Mouse (Mus musculus) inflammation-experienced regulatory T-cells, adult 6 months (primary cell): Measurements from ENCODE around the gene Glyctk. TPM values are rescaled to one million over a fixed set of nuclear protein-coding genes. Genes with fewer than 3 reads are reported as not detected.
A peak's percentile ranks its signal among the peaks of the same experiment; 100 is the strongest.

Experiments used
- ATAC-seq: one replicate; pipeline ENCODE4 v1.8.0; 2017
- polyA plus RNA-seq, 3 experiments: library from polyadenylated mRNA; unstranded; fragments of 100-300 nt; shearing (Covaris generic); gene quantifications; one replicate each; pipeline ENCODE4 v1.2.1; 2017

Glyctk gene
- 1 to 10 TPM; 2.0 to 4.7 (median 2.1) TPM for polyA plus RNA-seq

DNA sequence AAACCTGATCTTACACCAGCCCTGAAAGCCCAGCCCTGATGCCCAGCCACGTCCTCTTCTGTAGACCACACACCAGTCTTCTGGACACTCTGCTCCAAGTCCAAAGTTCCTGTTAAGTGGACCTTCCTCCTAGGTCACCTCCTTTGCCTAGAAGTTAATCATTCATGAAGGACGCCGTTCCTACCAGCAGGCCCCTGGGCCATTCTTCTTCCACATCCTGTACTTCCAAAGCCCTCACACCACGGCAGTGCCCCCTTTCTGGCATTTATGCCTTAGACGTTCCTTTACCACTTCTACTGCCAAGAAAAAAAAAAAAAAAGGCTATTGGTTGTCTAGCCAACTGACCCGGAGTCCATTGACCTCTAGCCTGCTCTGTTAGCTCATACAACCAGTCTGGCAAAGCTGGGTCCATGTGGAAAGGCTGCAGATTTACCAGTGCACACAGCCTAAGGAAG lies at the start of gene Glyctk:
Gene Glyctk, minus strand, starts transcription at position 102 of the 455 bp plus-strand sequence.
- no peak for ATAC-seq

GRCm38 (mm10) chr9:106206515-106206914 lies 48.6 kb upstream of the Glyctk start:
- ATAC-seq = no peak

DNA sequence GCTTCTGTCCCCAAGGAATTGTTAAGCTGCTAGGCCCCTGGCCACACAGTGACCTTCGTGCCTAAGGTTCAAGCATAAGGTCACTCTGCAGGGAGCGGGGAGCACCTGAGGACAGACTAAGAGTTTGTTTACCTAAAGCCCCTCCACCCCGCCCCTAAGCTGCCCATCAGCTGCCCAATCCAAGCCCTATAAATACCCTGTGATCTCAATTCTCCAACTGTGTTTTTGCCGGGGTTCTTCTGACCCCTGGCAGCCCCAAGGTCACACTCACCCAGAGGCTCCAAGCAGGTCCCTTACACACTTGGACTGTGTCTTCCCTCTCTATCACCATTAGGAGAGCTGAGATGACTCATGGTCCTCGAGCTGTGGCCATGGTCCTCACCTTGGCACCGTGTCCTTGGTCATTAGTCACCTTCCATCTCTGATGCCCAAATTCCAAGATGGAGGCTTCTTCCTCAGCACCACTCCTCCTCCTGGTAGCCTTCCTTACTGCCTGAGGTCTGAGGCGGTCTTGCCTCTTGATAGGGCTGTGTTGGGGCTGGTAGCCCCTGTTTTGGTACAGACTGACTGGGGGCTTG lies 47.9 kb upstream of the Glyctk start:
- ATAC-seq = no peak

GRCm38 (mm10) chr9:106203990-106204851 lies 46.3 kb upstream of the Glyctk start:
- ATAC-seq = no peak

DNA sequence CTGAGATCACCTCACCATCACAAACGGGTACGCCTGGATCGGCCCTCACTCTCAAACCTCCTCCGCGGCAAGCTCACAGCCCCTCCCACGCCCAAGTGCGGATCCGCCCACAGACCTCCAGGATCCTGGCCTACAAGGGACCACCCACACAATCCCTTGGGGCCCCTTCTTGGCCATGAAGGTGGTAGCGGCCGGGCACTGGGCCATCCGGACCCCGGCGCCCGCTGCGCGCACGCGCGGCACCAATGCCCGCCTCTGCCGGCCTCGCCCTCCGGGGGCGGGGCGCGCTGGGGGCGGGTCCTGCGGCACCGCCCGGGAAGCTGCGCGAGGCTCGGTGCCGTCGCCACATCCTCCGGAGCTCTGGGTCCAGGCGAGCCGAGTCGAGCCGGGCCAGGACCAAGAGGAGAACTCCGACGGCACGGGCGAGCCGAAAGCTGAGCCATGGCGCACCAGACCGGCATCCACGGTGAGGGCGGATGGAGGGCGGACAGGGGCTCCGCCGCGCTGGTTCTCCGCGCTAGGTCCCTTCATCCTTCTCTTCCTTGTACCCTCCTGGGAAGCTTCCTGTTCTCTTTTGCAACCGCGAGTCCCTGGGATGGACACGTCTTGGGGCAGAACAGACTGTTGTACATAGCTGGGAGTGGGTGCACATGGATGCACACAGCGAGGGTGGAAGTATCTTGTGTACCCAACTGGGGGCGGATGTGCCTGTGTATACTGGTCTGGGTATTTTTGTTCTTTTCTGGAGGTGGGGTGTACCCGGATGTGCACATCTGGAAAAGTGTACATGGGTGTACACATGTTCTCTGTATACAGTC lies 45.1 kb upstream of the Glyctk start, which contains the start of gene Twf2:
Gene Twf2, plus strand, starts transcription at position 290 of the 818 bp plus-strand sequence.
- ATAC-seq = peak; percentile 79

DNA sequence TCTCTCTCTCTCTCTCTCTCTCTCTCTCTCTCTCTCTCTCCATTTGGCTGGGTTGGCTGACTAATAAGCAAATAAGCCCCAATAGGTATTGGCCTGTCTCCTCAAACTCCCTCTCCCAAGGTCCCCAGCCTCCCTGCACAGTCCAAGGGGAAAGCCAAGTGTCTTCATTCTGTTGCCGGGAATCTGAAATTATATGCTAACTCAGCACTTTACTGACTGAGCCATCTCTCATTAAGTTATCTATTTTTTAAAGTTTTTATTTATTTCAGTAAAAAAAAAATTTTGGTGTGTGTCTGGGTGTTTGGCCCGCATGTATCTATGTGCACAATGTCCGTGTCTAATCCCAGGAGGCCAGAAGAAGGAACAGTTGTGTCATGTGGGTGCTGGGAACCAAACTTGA lies 44.0 kb upstream of the Glyctk start:
- no peak for ATAC-seq

GRCm38 (mm10) chr9:106199535-106200272 lies 41.8 kb upstream of the Glyctk start, which contains the start of gene Ppm1m:
Gene Ppm1m, minus strand, starts transcription at chr9:106199746.
- ATAC-seq = no peak

DNA sequence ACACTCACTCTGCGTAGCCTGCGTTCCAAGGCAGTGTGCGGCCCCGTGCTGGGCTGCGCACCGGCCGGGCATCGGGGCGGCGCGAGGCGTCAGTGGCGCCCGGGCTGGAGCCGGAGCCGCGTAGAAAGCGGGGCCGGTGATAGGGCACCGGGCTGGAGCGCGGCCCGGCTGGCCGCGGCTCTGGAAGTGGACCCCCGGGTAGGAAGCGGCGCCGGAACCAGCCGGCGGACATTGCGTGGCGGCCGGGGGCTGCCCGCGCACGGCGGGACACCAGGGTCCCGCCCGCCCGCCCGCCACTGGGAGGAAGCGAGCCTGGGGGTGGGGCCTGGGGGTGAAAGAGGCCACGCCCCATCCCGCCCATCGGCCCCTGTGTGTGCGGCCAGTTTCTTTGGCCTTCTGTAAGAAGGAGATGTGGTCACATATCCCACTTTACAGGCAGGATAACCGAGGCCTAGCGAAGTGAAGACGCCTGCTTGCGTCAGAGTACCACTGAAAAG lies 41.1 kb upstream of the Glyctk start:
- peak; percentile 13 for ATAC-seq

GRCm38 (mm10) chr9:106197732-106198131 lies 39.8 kb upstream of the Glyctk start:
- no peak for ATAC-seq

DNA sequence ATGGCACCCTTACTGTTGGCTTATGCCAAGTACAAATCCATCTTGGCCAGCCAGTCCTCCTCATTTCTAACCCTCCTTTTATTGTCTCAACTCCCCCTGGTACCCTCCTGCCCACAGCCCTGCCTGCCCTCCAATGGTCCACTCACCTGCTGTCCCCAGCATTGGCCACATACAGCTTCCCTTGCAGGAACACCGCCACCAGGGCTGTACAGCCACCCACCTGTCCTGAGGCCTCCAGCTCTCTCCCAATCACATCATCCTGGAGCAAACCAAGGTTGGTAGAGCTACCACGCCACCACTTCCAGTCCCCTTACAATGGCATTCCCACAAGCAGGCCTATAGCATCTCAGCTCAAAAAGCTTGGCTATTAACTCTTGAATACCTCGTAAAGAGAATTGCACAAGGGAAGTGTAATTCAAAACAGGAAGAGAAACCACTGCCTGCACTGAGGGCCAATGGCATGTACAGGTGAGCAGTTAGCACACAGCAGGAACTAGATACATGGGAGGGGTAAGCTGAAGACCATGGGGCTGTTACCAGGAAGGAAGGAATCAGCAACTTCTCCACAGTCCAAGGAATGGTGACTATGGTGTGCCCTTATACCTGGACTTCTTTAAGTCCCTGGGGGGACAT lies 39.3 kb upstream of the Glyctk start:
- peak; percentile 36 for ATAC-seq

DNA sequence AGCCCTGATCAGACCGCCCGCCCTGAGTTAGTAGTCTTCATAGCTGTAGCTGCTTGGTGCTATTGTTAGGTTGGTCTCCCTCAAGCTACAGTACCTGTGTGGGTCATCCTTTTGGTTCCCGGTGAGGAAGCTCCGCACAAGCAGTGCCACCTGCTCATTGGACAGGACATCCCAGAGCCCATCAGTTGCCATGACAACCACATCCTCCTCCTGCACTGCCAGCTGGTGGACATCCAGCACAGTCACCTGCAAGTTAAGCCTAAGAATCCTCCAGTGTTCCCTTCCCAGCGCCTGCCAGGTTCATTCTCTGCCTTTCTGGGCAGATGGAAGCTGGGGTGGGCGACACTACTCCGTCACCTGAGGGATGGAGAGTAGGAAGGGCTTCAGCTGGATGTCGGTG lies 37.8 kb upstream of the Glyctk start:
- no peak for ATAC-seq

- ATAC-seq = peak; percentile 16
Measured at GRCm38 (mm10) chr9:106193930-106194807, 36.2 kb upstream of the Glyctk start.

GRCm38 (mm10) chr9:106192998-106193397 lies 35.1 kb upstream of the Glyctk start:
- ATAC-seq = peak; percentile 67

- ATAC-seq = no peak
Measured at GRCm38 (mm10) chr9:106192024-106192423, 34.1 kb upstream of the Glyctk start.

DNA sequence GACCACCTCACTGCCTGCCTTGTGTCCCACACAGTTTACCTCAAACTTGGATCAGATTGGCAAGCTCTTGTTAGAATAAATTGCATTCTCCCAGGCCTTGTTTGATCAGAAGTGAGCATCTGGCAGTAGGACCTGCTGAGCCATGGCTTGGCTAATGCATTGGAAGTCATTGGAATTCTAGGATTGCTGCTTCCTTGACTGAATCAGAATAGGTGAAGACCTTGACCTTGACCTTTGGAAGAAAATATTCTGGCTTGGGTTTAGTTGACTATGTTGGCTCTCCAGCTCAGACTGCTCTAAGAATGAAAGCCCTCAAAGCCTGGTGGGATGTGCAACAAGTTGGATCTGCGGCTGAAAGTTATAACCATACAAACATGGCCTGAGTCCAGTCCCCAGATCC lies 33.4 kb upstream of the Glyctk start:
- no peak for ATAC-seq

- ATAC-seq = no peak
Measured at GRCm38 (mm10) chr9:106183996-106184395, 26.1 kb upstream of the Glyctk start.

- peak; percentile 44 for ATAC-seq
Measured at GRCm38 (mm10) chr9:106182146-106182545, 24.2 kb upstream of the Glyctk start.

- no peak for ATAC-seq
Measured at GRCm38 (mm10) chr9:106179964-106180363, 22.0 kb upstream of the Glyctk start.

- no peak for ATAC-seq
Measured at GRCm38 (mm10) chr9:106179454-106179853, 21.5 kb upstream of the Glyctk start.

DNA sequence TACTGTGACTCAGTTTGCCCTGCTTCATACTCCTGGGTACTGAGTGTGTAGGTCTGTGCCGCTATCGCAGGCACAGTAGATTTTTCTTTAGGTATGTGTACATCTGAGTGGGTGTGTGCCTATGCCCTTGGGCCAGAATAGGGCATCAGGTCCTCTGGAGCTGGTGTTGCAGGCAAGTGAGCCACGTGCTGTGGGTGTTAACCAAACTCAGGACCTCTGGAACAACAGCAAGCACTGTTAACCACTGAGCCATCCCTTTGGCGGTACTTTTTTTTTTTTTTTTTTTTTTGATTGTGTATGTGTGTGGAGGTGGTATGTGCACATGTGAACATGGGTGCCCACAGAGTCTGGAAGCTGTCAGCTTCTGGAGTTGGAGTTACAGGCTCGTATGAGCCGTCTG lies 19.9 kb upstream of the Glyctk start:
- ATAC-seq = no peak
